Mouse (Mus musculus): ENCODE measurements at regions not wholly inside any gene's neighbourhood (a gene's known extent, or its start where the extent isn't known, plus 50 kb on each side); places are given as distances from the start of the nearest gene placed in this dataset.

- DNase-seq (ENCODE audit: low spot score), result no peak
Observed at GRCm38 (mm10) chr9:51379589-51379988, 50.9 kb upstream of the 1810046K07Rik start.

GRCm38 (mm10) chr9:51393921-51394320, 65.2 kb upstream of the 1810046K07Rik start:
- no peak for DNase-seq (ENCODE audit: low spot score)

GRCm38 (mm10) chr9:51394372-51394771, 65.7 kb upstream of the 1810046K07Rik start:
- DNase-seq (ENCODE audit: low spot score), result no peak

GRCm38 (mm10) chr9:51396801-51397200, 68.1 kb upstream of the 1810046K07Rik start:
- DNase-seq (ENCODE audit: low spot score), result no peak

GRCm38 (mm10) chr9:51397589-51398220, 69.0 kb upstream of the 1810046K07Rik start:
- DNase-seq (ENCODE audit: low spot score), result no peak

GRCm38 (mm10) chr9:51398886-51399285, 70.2 kb upstream of the 1810046K07Rik start:
- no peak for DNase-seq (ENCODE audit: low spot score)

GRCm38 (mm10) chr9:51399356-51399755, 70.6 kb upstream of the 1810046K07Rik start:
- no peak for DNase-seq (ENCODE audit: low spot score)

GRCm38 (mm10) chr9:51401779-51402178, 73.1 kb upstream of the 1810046K07Rik start:
- DNase-seq (ENCODE audit: low spot score), result no peak

GRCm38 (mm10) chr9:51407978-51408377, 79.3 kb upstream of the 1810046K07Rik start:
- DNase-seq (ENCODE audit: low spot score), result no peak

- DNase-seq (ENCODE audit: low spot score), result no peak
Observed at GRCm38 (mm10) chr9:51418923-51419482, 90.3 kb upstream of the 1810046K07Rik start.

GRCm38 (mm10) chr9:51422553-51422952, 93.8 kb upstream of the 1810046K07Rik start:
- DNase-seq (ENCODE audit: low spot score), result no peak

GRCm38 (mm10) chr9:51423341-51423740, 94.6 kb upstream of the 1810046K07Rik start:
- no peak for DNase-seq (ENCODE audit: low spot score)

- no peak for DNase-seq (ENCODE audit: low spot score)
Observed at GRCm38 (mm10) chr9:51430426-51430825, 101.7 kb upstream of the 1810046K07Rik start.

GRCm38 (mm10) chr9:51437130-51437529, 108.4 kb upstream of the 1810046K07Rik start:
- DNase-seq (ENCODE audit: low spot score), result no peak

GRCm38 (mm10) chr9:51441773-51442381, 113.2 kb upstream of the 1810046K07Rik start:
- DNase-seq (ENCODE audit: low spot score), result no peak

- no peak for DNase-seq (ENCODE audit: low spot score)
Observed at GRCm38 (mm10) chr9:51455690-51456089, 127.0 kb upstream of the 1810046K07Rik start.

- no peak for DNase-seq (ENCODE audit: low spot score)
Observed at GRCm38 (mm10) chr9:51462463-51463024, 133.8 kb upstream of the 1810046K07Rik start.

- DNase-seq (ENCODE audit: low spot score), result no peak
Observed at GRCm38 (mm10) chr9:51470031-51470430, 141.3 kb upstream of the 1810046K07Rik start.

- DNase-seq (ENCODE audit: low spot score), result no peak
Observed at GRCm38 (mm10) chr9:51476511-51477056, 147.9 kb upstream of the 1810046K07Rik start.

- DNase-seq (ENCODE audit: low spot score), result no peak
Observed at GRCm38 (mm10) chr9:51487840-51488239, 159.1 kb upstream of the 1810046K07Rik start.

GRCm38 (mm10) chr9:51507265-51507913, 178.7 kb upstream of the 1810046K07Rik start:
- no peak for DNase-seq (ENCODE audit: low spot score)

- no peak for DNase-seq (ENCODE audit: low spot score)
Observed at GRCm38 (mm10) chr9:51517643-51518042, 188.9 kb upstream of the 1810046K07Rik start.
